Mouse (Mus musculus): ENCODE data around the gene Tuba1c. TPM values are rescaled to one million over a fixed set of nuclear protein-coding genes. Genes with fewer than 3 reads are reported as not detected.
"Not testable (repeated sequence)": the region's sequence is repeated elsewhere in the genome, so short reads cannot be mapped to it uniquely, and the experiment has no call there.

The Tuba1c gene
- total and polyA plus RNA-seq, 3 experiments = 178 to 390 (median 220) TPM

DNA sequence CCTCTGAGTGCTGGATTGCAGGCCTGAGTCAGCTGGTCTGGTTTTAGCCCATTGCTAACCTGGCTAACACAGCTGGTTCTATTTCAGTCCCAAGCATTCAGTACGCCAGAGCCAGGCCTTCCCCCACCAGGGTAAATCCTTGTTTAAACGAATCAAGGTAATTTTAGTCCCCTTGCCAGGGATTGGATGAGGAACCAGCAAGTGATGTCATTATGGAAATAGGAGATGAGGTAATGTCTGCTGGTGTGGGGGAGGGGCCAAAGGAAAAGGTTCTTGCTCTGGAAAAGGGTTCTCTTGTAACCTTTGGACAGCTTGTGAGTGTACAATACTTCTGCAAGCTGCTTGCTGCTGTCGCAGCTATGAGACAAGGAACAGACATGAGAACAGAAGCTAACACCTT, 15.2 kb downstream of the Tuba1c start:
- peaks cover 8 to 38% of the 10 kb centered on the region in 2 experiments for H3K4me1 ChIP-seq (ENCODE audit: control insufficient read depth in 1 of 2, insufficient read depth in 2 of 2)
- in situ Hi-C loops (cut with MboI; ENCODE audit: low pct_ligation_motif_present, low pct_unique_long_range_greater_than_20kb, low sequenced_read_pairs) (no loop called here), dilution Hi-C loops (cut with MboI; ENCODE audit: extremely low pct_ligation_motif_present, extremely low pct_unique_long_range_greater_than_20kb, low sequenced_read_pairs) (no loop called here)
- no peak for TF ChIP-seq KAT2A (IDR thresholded peaks at IDR 0.05; ENCODE audit: insufficient replicate concordance, low read length)
- no peak for TF ChIP-seq POLR2A (IDR thresholded peaks at IDR 0.05; ENCODE audit: low read depth, low read length)
- peak; percentile 89 for TF ChIP-seq JUN (IDR thresholded peaks at IDR 0.05; ENCODE audit: insufficient read depth, low read depth, low read length)
- TF ChIP-seq JUND (conservative IDR thresholded peaks at IDR 0.05; ENCODE audit: low read depth, low read length) = peak; percentile 78
- TF ChIP-seq IRF4 (IDR thresholded peaks at IDR 0.05; ENCODE audit: low read depth, low read length) = no peak
- TF ChIP-seq CHD2 (IDR thresholded peaks at IDR 0.05; ENCODE audit: low read length) = peak; percentile 48; the same call in 1 of the 2 replicates
- no peak for TF ChIP-seq ZKSCAN1 (IDR thresholded peaks at IDR 0.05; ENCODE audit: borderline replicate concordance, low read depth, low read length)
- no peak for TF ChIP-seq ELF1 (IDR thresholded peaks at IDR 0.05; ENCODE audit: low read depth, low read length)
- TF ChIP-seq ETS1 (conservative IDR thresholded peaks at IDR 0.05; ENCODE audit: low read depth, low read length) = peak; percentile 82
- TF ChIP-seq CTCF (conservative IDR thresholded peaks at IDR 0.05 in 1 of 2, IDR thresholded peaks at IDR 0.05 in 1 of 2; ENCODE audit: low read depth in 2 of 2, low read length in 2 of 2) = no peak
- TF ChIP-seq MEF2A (IDR thresholded peaks at IDR 0.05; ENCODE audit: borderline replicate concordance, low read depth, low read length) = peak; percentile 51; the same call in 1 of the 2 replicates
- peak; percentile 90 for DNase-seq (ENCODE audit: extremely low read depth)
- no peak overlapping the region for H3K27ac ChIP-seq (ENCODE audit: insufficient read depth, low read depth)
- H3K79me2 ChIP-seq (replicated peaks; ENCODE audit: control insufficient read depth, extremely low read depth, insufficient read depth, poor library complexity, severe bottlenecking) = no peaks in the 10 kb centered on the region
- no peaks in the 10 kb centered on the region for H3K9me3 ChIP-seq (replicated peaks; ENCODE audit: low read length)
- H3K4me3 ChIP-seq (replicated peaks in 1 of 3; ENCODE audit: low read depth in 2 of 3, low read length in 2 of 3, poor library complexity in 1 of 3) = no peak overlapping the region
- H3K36me3 ChIP-seq (replicated peaks in 1 of 2; ENCODE audit: control insufficient read depth in 1 of 2, insufficient read depth in 1 of 2, low read length in 1 of 2) = peaks cover 0 to 5% of the 10 kb centered on the region in 2 experiments
- no peak overlapping the region for H3K9ac ChIP-seq (ENCODE audit: insufficient read depth, low read depth)
- no peaks in the 10 kb centered on the region for H3K27me3 ChIP-seq (replicated peaks)
- H3K4me2 ChIP-seq (ENCODE audit: insufficient read depth, low read depth, poor library complexity, severe bottlenecking) = no peak overlapping the region

DNA sequence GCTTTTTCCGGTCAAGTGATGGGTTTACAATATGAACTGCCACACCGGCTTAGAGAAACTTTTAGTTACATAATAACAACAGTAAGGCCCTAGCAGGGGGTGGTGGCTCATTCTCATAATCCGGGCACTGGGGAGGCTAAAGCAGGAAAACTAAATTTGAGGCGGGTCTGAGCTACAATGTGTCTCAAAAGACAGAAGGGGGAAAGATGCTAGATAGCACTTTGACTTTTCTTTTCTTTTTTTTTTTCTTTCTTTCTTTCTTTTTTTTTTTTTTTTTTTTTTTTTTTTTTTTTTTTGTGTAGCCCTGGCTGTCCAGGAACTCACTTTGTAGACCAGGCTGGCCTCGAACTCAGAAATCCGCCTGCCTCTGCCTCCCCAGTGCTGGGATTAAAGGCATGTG, 16.0 kb downstream of the Tuba1c start:
- H3K4me2 ChIP-seq (ENCODE audit: insufficient read depth, low read depth, poor library complexity, severe bottlenecking); H3K9me3 ChIP-seq (replicated peaks; ENCODE audit: low read length); H3K27me3 ChIP-seq (replicated peaks); H3K9ac ChIP-seq (ENCODE audit: insufficient read depth, low read depth); H3K36me3 ChIP-seq (replicated peaks in 1 of 2; ENCODE audit: control insufficient read depth in 1 of 2, insufficient read depth in 1 of 2, low read length in 1 of 2); H3K4me3 ChIP-seq (replicated peaks in 1 of 3; ENCODE audit: low read depth in 2 of 3, low read length in 2 of 3, poor library complexity in 1 of 3); dilution Hi-C loops (cut with MboI; ENCODE audit: extremely low pct_ligation_motif_present, extremely low pct_unique_long_range_greater_than_20kb, low sequenced_read_pairs); in situ Hi-C loops (cut with MboI; ENCODE audit: low pct_ligation_motif_present, low pct_unique_long_range_greater_than_20kb, low sequenced_read_pairs); DNase-seq (ENCODE audit: extremely low read depth); H3K27ac ChIP-seq (ENCODE audit: insufficient read depth, low read depth); H3K79me2 ChIP-seq (replicated peaks; ENCODE audit: control insufficient read depth, extremely low read depth, insufficient read depth, poor library complexity, severe bottlenecking): not testable (repeated sequence)
- H3K4me1 ChIP-seq (ENCODE audit: control insufficient read depth in 1 of 2, insufficient read depth in 2 of 2) = peaks cover 8 to 43% of the 10 kb centered on the region in 2 experiments
- TF ChIP-seq ZNF384 (IDR thresholded peaks at IDR 0.05; ENCODE audit: low read depth, low read length) = peak; percentile 67

DNA sequence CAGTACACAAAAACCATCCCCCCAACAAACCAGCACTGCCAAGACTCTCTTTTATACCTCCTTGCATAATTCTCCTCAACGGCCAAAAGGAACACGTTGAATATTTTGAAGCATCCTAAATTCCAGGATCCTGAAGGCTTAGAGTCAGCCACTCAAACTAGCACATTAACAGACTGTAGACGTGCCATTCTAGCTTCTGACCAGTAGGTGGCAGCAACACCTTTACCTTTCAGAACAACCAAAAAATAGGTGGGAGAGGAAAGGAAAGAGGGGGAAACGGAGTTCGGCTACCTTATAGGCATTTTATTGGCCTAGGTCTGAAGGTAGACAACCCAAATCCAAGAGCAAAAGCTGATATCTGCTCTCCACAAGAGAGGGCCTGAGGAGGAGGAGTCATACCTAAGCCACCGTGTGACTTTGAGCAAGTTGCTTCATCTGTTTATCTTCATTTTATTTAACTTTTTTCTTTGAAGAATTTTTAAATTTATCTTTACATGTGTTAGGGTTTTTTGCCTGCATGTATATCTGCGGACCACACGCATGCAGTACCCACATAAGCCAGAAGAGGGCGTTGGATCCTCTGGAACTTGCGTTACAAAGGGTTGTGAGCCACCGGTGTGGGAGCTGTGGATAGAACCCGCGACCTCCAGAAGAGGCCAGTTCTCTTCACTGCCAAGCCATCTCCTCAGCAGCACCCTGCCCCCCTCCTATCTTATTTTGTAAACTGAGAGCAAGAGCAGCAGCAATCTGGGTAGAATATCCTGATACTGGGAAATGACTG, 20.0 kb downstream of the Tuba1c start:
- peaks cover 29% of the 10 kb centered on the region for H3K27me3 ChIP-seq (replicated peaks)
- peaks cover 2 to 37% of the 10 kb centered on the region in 2 experiments for H3K4me1 ChIP-seq (ENCODE audit: control insufficient read depth in 1 of 2, insufficient read depth in 2 of 2)
- no peaks in the 10 kb centered on the region for H3K36me3 ChIP-seq (replicated peaks in 1 of 2; ENCODE audit: control insufficient read depth in 1 of 2, insufficient read depth in 1 of 2, low read length in 1 of 2)
- dilution Hi-C loops (cut with MboI; ENCODE audit: extremely low pct_ligation_motif_present, extremely low pct_unique_long_range_greater_than_20kb, low sequenced_read_pairs) (no loop called here), in situ Hi-C loops (cut with MboI; ENCODE audit: low pct_ligation_motif_present, low pct_unique_long_range_greater_than_20kb, low sequenced_read_pairs) (no loop called here)
- H3K4me3 ChIP-seq (replicated peaks in 1 of 3; ENCODE audit: low read depth in 2 of 3, low read length in 2 of 3, poor library complexity in 1 of 3) = no peak overlapping the region
- peak overlapping the region; percentile 72 for H3K4me2 ChIP-seq (ENCODE audit: insufficient read depth, low read depth, poor library complexity, severe bottlenecking)
- peak; percentile 77 for DNase-seq (ENCODE audit: extremely low read depth)
- H3K79me2 ChIP-seq (replicated peaks; ENCODE audit: control insufficient read depth, extremely low read depth, insufficient read depth, poor library complexity, severe bottlenecking) = no peaks in the 10 kb centered on the region
- no peak overlapping the region for H3K9ac ChIP-seq (ENCODE audit: insufficient read depth, low read depth)
- TF ChIP-seq TCF12 (IDR thresholded peaks at IDR 0.05; ENCODE audit: low read depth, low read length) (no peak), POLR2A (IDR thresholded peaks at IDR 0.05; ENCODE audit: low read depth, low read length) (no peak), SIN3A (IDR thresholded peaks at IDR 0.05; ENCODE audit: low read length) (no peak), CTCF (conservative IDR thresholded peaks at IDR 0.05 in 1 of 2, IDR thresholded peaks at IDR 0.05 in 1 of 2; ENCODE audit: low read depth in 2 of 2, low read length in 2 of 2) (peak; percentile 93 to 99), RAD21 (IDR thresholded peaks at IDR 0.05; ENCODE audit: low read depth, low read length) (peak; percentile 92), NELFE (IDR thresholded peaks at IDR 0.05; ENCODE audit: low read depth, low read length) (no peak), ETS1 (conservative IDR thresholded peaks at IDR 0.05; ENCODE audit: low read depth, low read length) (no peak), IRF4 (IDR thresholded peaks at IDR 0.05; ENCODE audit: low read depth, low read length) (no peak), ELF1 (IDR thresholded peaks at IDR 0.05; ENCODE audit: low read depth, low read length) (no peak), SMC3 (IDR thresholded peaks at IDR 0.05; ENCODE audit: low read depth, low read length) (peak; percentile 71)
- no peaks in the 10 kb centered on the region for H3K9me3 ChIP-seq (replicated peaks; ENCODE audit: low read length)
- no peak overlapping the region for H3K27ac ChIP-seq (ENCODE audit: insufficient read depth, low read depth)

Measured in CH12.LX (cell line).